Mouse (Mus musculus): Measurements from ENCODE around the gene Sf1.

Gene Sf1

GRCm38 (mm10) chr19:6339191-6339590, 24.3 kb upstream of the Sf1 start:
- in situ Hi-C loops (cut with MboI; ENCODE audit: low pct_unique_long_range_greater_than_20kb in 1 of 2, low sequenced_read_pairs in 2 of 2, unreplicated experiment in 1 of 2) = loop anchor here in 1 of 2 experiments (25.0 kb wide), 1 partner anchor 377 kb away; the partner anchor contains the start of gene Pola2

GRCm38 (mm10) chr19:6339890-6340504, 23.5 kb upstream of the Sf1 start:
- in situ Hi-C loops (cut with MboI; ENCODE audit: low pct_unique_long_range_greater_than_20kb in 1 of 2, low sequenced_read_pairs in 2 of 2, unreplicated experiment in 1 of 2) = loop anchor here in 1 of 2 experiments (25.0 kb wide), 1 partner anchor 378 kb away; the partner anchor contains the start of gene Pola2

- in situ Hi-C loops (cut with MboI; ENCODE audit: low pct_unique_long_range_greater_than_20kb in 1 of 2, low sequenced_read_pairs in 2 of 2, unreplicated experiment in 1 of 2) = loop anchor here in 1 of 2 experiments (25.0 kb wide), 1 partner anchor 378 kb away; the partner anchor contains the start of gene Pola2
Observed at GRCm38 (mm10) chr19:6340524-6341452, 22.7 kb upstream of the Sf1 start, which contains the start of gene Map4k2. Gene Map4k2 (plus strand): TSS chr19:6341135.

GRCm38 (mm10) chr19:6341453-6342077, 21.9 kb upstream of the Sf1 start:
- in situ Hi-C loops (cut with MboI; ENCODE audit: low pct_unique_long_range_greater_than_20kb in 1 of 2, low sequenced_read_pairs in 2 of 2, unreplicated experiment in 1 of 2) = loop anchor here in 1 of 2 experiments (25.0 kb wide), 1 partner anchor 379 kb away; the partner anchor contains the start of gene Pola2

- in situ Hi-C loops (cut with MboI; ENCODE audit: low pct_unique_long_range_greater_than_20kb in 1 of 2, low sequenced_read_pairs in 2 of 2, unreplicated experiment in 1 of 2) = loop anchor here in 1 of 2 experiments (25.0 kb wide), 1 partner anchor 380 kb away; the partner anchor contains the start of gene Pola2
Observed at GRCm38 (mm10) chr19:6342276-6342933, 21.1 kb upstream of the Sf1 start.

- in situ Hi-C loops (cut with MboI; ENCODE audit: low pct_unique_long_range_greater_than_20kb in 1 of 2, low sequenced_read_pairs in 2 of 2, unreplicated experiment in 1 of 2) = loop anchor here in 1 of 2 experiments (25.0 kb wide), 1 partner anchor 381 kb away; the partner anchor contains the start of gene Pola2
Observed at GRCm38 (mm10) chr19:6343066-6343925, 20.2 kb upstream of the Sf1 start.

GRCm38 (mm10) chr19:6343996-6344395, 19.5 kb upstream of the Sf1 start:
- in situ Hi-C loops (cut with MboI; ENCODE audit: low pct_unique_long_range_greater_than_20kb in 1 of 2, low sequenced_read_pairs in 2 of 2, unreplicated experiment in 1 of 2) = loop anchor here in 1 of 2 experiments (25.0 kb wide), 1 partner anchor 382 kb away; the partner anchor contains the start of gene Pola2

GRCm38 (mm10) chr19:6346023-6346422, 17.5 kb upstream of the Sf1 start:
- in situ Hi-C loops (cut with MboI; ENCODE audit: low pct_unique_long_range_greater_than_20kb in 1 of 2, low sequenced_read_pairs in 2 of 2, unreplicated experiment in 1 of 2) = loop anchor here in 1 of 2 experiments (25.0 kb wide), 1 partner anchor 384 kb away; the partner anchor contains the start of gene Pola2

- in situ Hi-C loops (cut with MboI; ENCODE audit: low pct_unique_long_range_greater_than_20kb in 1 of 2, low sequenced_read_pairs in 2 of 2, unreplicated experiment in 1 of 2) = loop anchor here in 1 of 2 experiments (25.0 kb wide), 1 partner anchor 384 kb away; the partner anchor contains the start of gene Pola2
Observed at GRCm38 (mm10) chr19:6346661-6347060, 16.8 kb upstream of the Sf1 start.

GRCm38 (mm10) chr19:6347615-6348014, 15.9 kb upstream of the Sf1 start:
- in situ Hi-C loops (cut with MboI; ENCODE audit: low pct_unique_long_range_greater_than_20kb in 1 of 2, low sequenced_read_pairs in 2 of 2, unreplicated experiment in 1 of 2) = loop anchor here in 1 of 2 experiments (25.0 kb wide), 1 partner anchor 385 kb away; the partner anchor contains the start of gene Pola2

- in situ Hi-C loops (cut with MboI; ENCODE audit: low pct_unique_long_range_greater_than_20kb in 1 of 2, low sequenced_read_pairs in 2 of 2, unreplicated experiment in 1 of 2) = loop anchor here in 1 of 2 experiments (25.0 kb wide), 1 partner anchor 386 kb away; the partner anchor contains the start of gene Pola2
Observed at GRCm38 (mm10) chr19:6348717-6349116, 14.8 kb upstream of the Sf1 start.

GRCm38 (mm10) chr19:6349215-6349983, 14.1 kb upstream of the Sf1 start:
- in situ Hi-C loops (cut with MboI; ENCODE audit: low pct_unique_long_range_greater_than_20kb in 1 of 2, low sequenced_read_pairs in 2 of 2, unreplicated experiment in 1 of 2) = loop anchor here in 1 of 2 experiments (25.0 kb wide), 1 partner anchor 387 kb away; the partner anchor contains the start of gene Pola2

GRCm38 (mm10) chr19:6351431-6352106, 11.9 kb upstream of the Sf1 start:
- in situ Hi-C loops (cut with MboI; ENCODE audit: low pct_unique_long_range_greater_than_20kb in 1 of 2, low sequenced_read_pairs in 2 of 2, unreplicated experiment in 1 of 2) = no loop called here

GRCm38 (mm10) chr19:6352107-6352505, 11.4 kb upstream of the Sf1 start:
- in situ Hi-C loops (cut with MboI; ENCODE audit: low pct_unique_long_range_greater_than_20kb in 1 of 2, low sequenced_read_pairs in 2 of 2, unreplicated experiment in 1 of 2) = no loop called here

GRCm38 (mm10) chr19:6354030-6354429, 9.5 kb upstream of the Sf1 start:
- in situ Hi-C loops (cut with MboI; ENCODE audit: low pct_unique_long_range_greater_than_20kb in 1 of 2, low sequenced_read_pairs in 2 of 2, unreplicated experiment in 1 of 2) = no loop called here
